Mouse (Mus musculus): ENCODE data around the gene Hdac7.

- TF ChIP-seq CTCF (IDR thresholded peaks at IDR 0.05; ENCODE audit: insufficient read depth, low read depth, low read length) (no peak), POLR2A (IDR thresholded peaks at IDR 0.05; ENCODE audit: insufficient read depth, low read depth, low read length) (no peak)
Measured at GRCm38 (mm10) chr15:97746278-97746677, 98.0 kb downstream of the Hdac7 start.

All from olfactory bulb, adult 2 months (tissue).